Comparison of ENCODE assay signal across 7 mouse cellular contexts in the genomic region with DNA sequence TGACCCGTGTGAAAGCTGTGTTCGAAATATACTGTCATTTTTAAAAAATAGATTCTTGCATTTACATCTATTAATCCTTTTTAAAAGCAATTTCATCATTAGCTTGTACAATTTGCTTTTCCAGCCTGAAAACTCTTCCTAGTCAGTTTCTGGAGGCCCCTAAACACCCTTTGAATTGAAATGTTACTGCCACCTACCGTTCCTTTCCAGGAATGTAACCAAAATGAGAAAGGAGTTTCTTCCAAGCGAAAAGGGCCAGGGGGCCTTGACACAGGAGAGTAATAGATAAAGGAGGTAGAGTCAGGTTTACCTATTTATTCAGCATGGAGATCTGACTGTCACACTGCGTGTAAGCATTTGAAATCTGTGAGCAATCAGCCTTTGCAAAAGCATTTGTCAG.
DNase-seq lines count a peak whose midpoint lies in the region; ATAC-seq and TF ChIP-seq lines count a peak whose summit lies in the region.

No protein-coding gene starts in this region.

- H3K4me3 ChIP-seq in neural tube, embryonic 11.5 days (ENCODE audit: low read depth, low read length), result no peak overlapping the region
- H3K4me3 ChIP-seq in forebrain, postnatal 0 days (ENCODE audit: low read depth, low read length), result no peak overlapping the region
- H3K4me3 ChIP-seq in midbrain, embryonic 15.5 days, result no peak overlapping the region

- H3K4me2 ChIP-seq in neural tube, embryonic 11.5 days (ENCODE audit: low read depth), result no peak overlapping the region
- H3K4me2 ChIP-seq in forebrain, postnatal 0 days (ENCODE audit: low read depth), result no peak overlapping the region
- no peak overlapping the region for H3K4me2 ChIP-seq in midbrain, embryonic 15.5 days

- H3K9me3 ChIP-seq in neural tube, embryonic 11.5 days (ENCODE audit: control insufficient read depth, low read length), result no peaks in the 10 kb centered on the region
- no peaks in the 10 kb centered on the region for H3K9me3 ChIP-seq in forebrain, postnatal 0 days (ENCODE audit: low read length)
- no peaks in the 10 kb centered on the region for H3K9me3 ChIP-seq in midbrain, embryonic 15.5 days

- peak; percentile 49 for ATAC-seq in neural tube, embryonic 11.5 days (ENCODE audit: insufficient read depth, low FRiP score, low TSS enrichment)
- peak; percentile 80 for ATAC-seq in forebrain, postnatal 0 days
- ATAC-seq in midbrain, embryonic 15.5 days (replicated peaks), result peak; percentile 78
- ATAC-seq in megakaryocyte progenitor cell, adult 5-6 weeks (replicated peaks; ENCODE audit: poor library complexity), result no peak

- H3K4me1 ChIP-seq in neural tube, embryonic 11.5 days (ENCODE audit: control insufficient read depth, insufficient read depth, low read length), result peaks cover 12% of the 10 kb centered on the region
- no peaks in the 10 kb centered on the region for H3K4me1 ChIP-seq in forebrain, postnatal 0 days (ENCODE audit: insufficient read depth)
- peaks cover 10% of the 10 kb centered on the region for H3K4me1 ChIP-seq in midbrain, embryonic 15.5 days

- no peaks in the 10 kb centered on the region for H3K36me3 ChIP-seq in neural tube, embryonic 11.5 days (ENCODE audit: control insufficient read depth, insufficient read depth, low read length)
- no peaks in the 10 kb centered on the region for H3K36me3 ChIP-seq in forebrain, postnatal 0 days (ENCODE audit: insufficient read depth)
- H3K36me3 ChIP-seq in midbrain, embryonic 15.5 days (replicated peaks), result no peaks in the 10 kb centered on the region

- TF ChIP-seq CTCF in forebrain, postnatal 0 days (IDR thresholded peaks at IDR 0.05; ENCODE audit: low read depth), result peak; percentile 79

- peak; percentile 51 for DNase-seq in neural tube, embryonic 11.5 days (ENCODE audit: low spot score)
- no peak for DNase-seq in neural tube, embryonic 10.5 days (ENCODE audit: extremely low spot score, low spot score)
- peak; percentile 46 for DNase-seq in cerebellum, adult 8-10 months
- peak; percentile 85 for DNase-seq in forebrain, postnatal 0 days
- peak; percentile 58 for DNase-seq in kidney, postnatal 10 days

- H3K27me3 ChIP-seq in neural tube, embryonic 11.5 days (ENCODE audit: control insufficient read depth, insufficient read depth, low read length), result no peaks in the 10 kb centered on the region
- H3K27me3 ChIP-seq in forebrain, postnatal 0 days (ENCODE audit: insufficient read depth, low read length), result no peaks in the 10 kb centered on the region
- H3K27me3 ChIP-seq in midbrain, embryonic 15.5 days (replicated peaks), result no peaks in the 10 kb centered on the region

- H3K27ac ChIP-seq in neural tube, embryonic 11.5 days (ENCODE audit: low read depth, low read length), result peak overlapping the region; percentile 30; the same call in 1 of the 2 replicates
- peak overlapping the region; percentile 71 for H3K27ac ChIP-seq in forebrain, postnatal 0 days (ENCODE audit: low read depth, low read length)
- H3K27ac ChIP-seq in midbrain, embryonic 15.5 days, result peak overlapping the region; percentile 43

- no peak overlapping the region for H3K9ac ChIP-seq in neural tube, embryonic 11.5 days (ENCODE audit: low read length)
- peak overlapping the region; percentile 14; the same call in 1 of the 2 replicates for H3K9ac ChIP-seq in forebrain, postnatal 0 days
- no peak overlapping the region for H3K9ac ChIP-seq in midbrain, embryonic 15.5 days

- 21% methylated on average over 5 of the region's 5 CpGs for WGBS in neural tube, embryonic 11.5 days
- WGBS in forebrain, postnatal 0 days, result 11% methylated on average over 5 of the region's 5 CpGs
- WGBS in midbrain, embryonic 15.5 days, result 13% methylated on average over 5 of the region's 5 CpGs
